Mouse (Mus musculus) MEL (cell line): Measurements from ENCODE around the gene P2rx1. TPM values are rescaled to one million over a fixed set of nuclear protein-coding genes. Genes with fewer than 3 reads are reported as not detected.

Experiments
- DNase-seq: peaks from one replicate; pipeline ENCODE4 v3.0.0; 2011; ENCODE audit warnings: low read depth, low spot score
- H3K27ac ChIP-seq: 2 replicates; pipeline ENCODE4 v1.5.1; 2012; ENCODE audit warnings: low read depth, mild to moderate bottlenecking, control low read depth, low read length, moderate library complexity; ENCODE audit not compliant: control insufficient read depth
- H3K27me3 ChIP-seq, 2 experiments: fragments of 150-350 bp in 1 of 2; sonication (generic) in 1 of 2; 2 replicates each; pipeline ENCODE4 v1.6.1; 2012; ENCODE audit warnings: low read length in 2 of 2, mild to moderate bottlenecking in 2 of 2, improper control_type of control experiment in 1 of 2, moderate library complexity in 1 of 2; ENCODE audit not compliant: insufficient read depth in 2 of 2, control insufficient read depth in 1 of 2
- H3K36me3 ChIP-seq, 2 experiments: 2 replicates each; pipeline ENCODE4 v1.6.1; 2012 to 2014; ENCODE audit warnings: low read length in 2 of 2, improper control_type of control experiment in 1 of 2, inconsistent platforms in 1 of 2, mild to moderate bottlenecking in 1 of 2; ENCODE audit not compliant: insufficient read depth in 2 of 2, control insufficient read depth in 1 of 2
- H3K4me1 ChIP-seq, 2 experiments: fragments of 150-350 bp in 1 of 2; sonication (generic) in 1 of 2; 2 replicates each; pipeline ENCODE4 v1.6.1; 2012; ENCODE audit warnings: low read length in 2 of 2, improper control_type of control experiment in 1 of 2, mild to moderate bottlenecking in 1 of 2; ENCODE audit not compliant: insufficient read depth in 2 of 2, control insufficient read depth in 1 of 2
- H3K4me3 ChIP-seq, 2 experiments: fragments of 150-350 bp in 1 of 2; sonication (generic) in 1 of 2; 2 replicates each; pipeline ENCODE4 v1.5.1; 2012; ENCODE audit warnings: low read depth in 2 of 2, low read length in 2 of 2, mild to moderate bottlenecking in 2 of 2, moderate library complexity in 2 of 2, control low read depth in 1 of 2, improper control_type of control experiment in 1 of 2; ENCODE audit not compliant: control insufficient read depth in 1 of 2, insufficient read depth in 1 of 2
- H3K79me2 ChIP-seq: 2 replicates; pipeline ENCODE4 v1.6.1; 2012; ENCODE audit warnings: mild to moderate bottlenecking, low read length, moderate library complexity; ENCODE audit not compliant: control insufficient read depth, poor library complexity, insufficient read depth
- H3K9ac ChIP-seq: 2 replicates; pipeline ENCODE4 v1.6.1; 2012; ENCODE audit warnings: low read depth, mild to moderate bottlenecking, control low read depth, low read length, moderate library complexity; ENCODE audit not compliant: control insufficient read depth, poor library complexity, severe bottlenecking
- H3K9me3 ChIP-seq: fragments of 150-350 bp; sonication (generic); replicated peaks from 2 replicates; pipeline ENCODE4 v1.6.1; 2012; ENCODE audit warnings: mild to moderate bottlenecking, low read length, improper control_type of control experiment, moderate library complexity; ENCODE audit not compliant: insufficient read depth
- BHLHE40 ChIP-seq: IDR thresholded peaks from 2 replicates; pipeline ENCODE4 v1.6.1; 2012; ENCODE audit warnings: low read depth, mild to moderate bottlenecking, inconsistent platforms, low read length, improper control_type of control experiment, borderline replicate concordance
- CHD2 ChIP-seq: IDR thresholded peaks from 2 replicates; pipeline ENCODE4 v1.6.1; 2011; ENCODE audit warnings: low read length, improper control_type of control experiment
- E2F4 ChIP-seq: IDR thresholded peaks from 2 replicates; pipeline ENCODE4 v1.6.1; 2011; ENCODE audit warnings: low read depth, low read length, improper control_type of control experiment, borderline replicate concordance
- ELF1 ChIP-seq: IDR thresholded peaks from 2 replicates; pipeline ENCODE4 v1.6.1; 2014; ENCODE audit warnings: low read depth, mild to moderate bottlenecking, inconsistent platforms, low read length, improper control_type of control experiment, moderate library complexity
- EP300 ChIP-seq, 2 experiments: IDR thresholded peaks; 2 replicates each; pipeline ENCODE4 v1.6.1; 2011; ENCODE audit warnings: improper control_type of control experiment in 2 of 2, low read length in 2 of 2, low read depth in 1 of 2, mild to moderate bottlenecking in 1 of 2
- ETS1 ChIP-seq: IDR thresholded peaks from 2 replicates; pipeline ENCODE4 v1.6.1; 2012; ENCODE audit warnings: low read depth, mild to moderate bottlenecking, inconsistent platforms, low read length, improper control_type of control experiment, moderate library complexity
- JUND ChIP-seq: IDR thresholded peaks from 2 replicates; pipeline ENCODE4 v1.6.1; 2011; ENCODE audit warnings: low read depth, mild to moderate bottlenecking, improper control_type of control experiment, low read length
- KAT2A ChIP-seq: conservative IDR thresholded peaks from 2 replicates; pipeline ENCODE4 v1.6.1; 2012; ENCODE audit warnings: low read depth, low read length, improper control_type of control experiment, inconsistent platforms
- MAZ ChIP-seq: IDR thresholded peaks from 2 replicates; pipeline ENCODE4 v1.6.1; 2012; ENCODE audit warnings: low read depth, mild to moderate bottlenecking, inconsistent platforms, low read length, improper control_type of control experiment
- MXI1 ChIP-seq: IDR thresholded peaks from 2 replicates; pipeline ENCODE4 v1.6.1; 2011; ENCODE audit warnings: mild to moderate bottlenecking, low read depth, low read length, improper control_type of control experiment
- MYB ChIP-seq: IDR thresholded peaks from 2 replicates; pipeline ENCODE4 v1.6.1; 2011; ENCODE audit warnings: mild to moderate bottlenecking, low read depth, low read length, improper control_type of control experiment
- NRF1 ChIP-seq: IDR thresholded peaks from 2 replicates; pipeline ENCODE4 v1.6.1; 2014; ENCODE audit warnings: low read depth, mild to moderate bottlenecking, inconsistent platforms, low read length, improper control_type of control experiment, moderate library complexity; ENCODE audit not compliant: poor library complexity, insufficient read depth, severe bottlenecking
- POLR2AphosphoS2 ChIP-seq: IDR thresholded peaks from 2 replicates; pipeline ENCODE4 v1.6.1; 2011; ENCODE audit warnings: low read length, improper control_type of control experiment
- RAD21 ChIP-seq: IDR thresholded peaks from 2 replicates; pipeline ENCODE4 v1.6.1; 2011; ENCODE audit warnings: mild to moderate bottlenecking, low read depth, low read length, improper control_type of control experiment
- RCOR1 ChIP-seq: IDR thresholded peaks from 2 replicates; pipeline ENCODE4 v1.6.1; 2012; ENCODE audit warnings: low read depth, mild to moderate bottlenecking, inconsistent platforms, low read length, improper control_type of control experiment
- SIN3A ChIP-seq: IDR thresholded peaks from 2 replicates; pipeline ENCODE4 v1.6.1; 2012; ENCODE audit warnings: low read length, improper control_type of control experiment, inconsistent platforms
- SMC3 ChIP-seq: IDR thresholded peaks from 2 replicates; pipeline ENCODE4 v1.6.1; 2011; ENCODE audit warnings: low read depth, low read length, improper control_type of control experiment
- TBP ChIP-seq: IDR thresholded peaks from 2 replicates; pipeline ENCODE4 v1.8.0; 2011; ENCODE audit warnings: low read depth, low read length, improper control_type of control experiment
- TCF12 ChIP-seq: IDR thresholded peaks from 2 replicates; pipeline ENCODE4 v1.6.1; 2014; ENCODE audit warnings: low read depth, mild to moderate bottlenecking, inconsistent platforms, low read length, improper control_type of control experiment, moderate library complexity
- UBTF ChIP-seq: IDR thresholded peaks from 2 replicates; pipeline ENCODE4 v1.6.1; 2012; ENCODE audit warnings: low read depth, mild to moderate bottlenecking, inconsistent platforms, low read length, improper control_type of control experiment, moderate library complexity, borderline replicate concordance; ENCODE audit not compliant: insufficient read depth
- USF1 ChIP-seq: IDR thresholded peaks from 2 replicates; pipeline ENCODE4 v1.6.1; 2014; ENCODE audit warnings: low read depth, mild to moderate bottlenecking, inconsistent platforms, low read length, improper control_type of control experiment, moderate library complexity
- USF2 ChIP-seq, 2 experiments: IDR thresholded peaks; 2 replicates each; pipeline ENCODE4 v1.6.1; 2011 to 2012; ENCODE audit warnings: improper control_type of control experiment in 2 of 2, low read length in 2 of 2, borderline replicate concordance in 1 of 2, inconsistent platforms in 1 of 2, low read depth in 1 of 2, mild to moderate bottlenecking in 1 of 2; ENCODE audit not compliant: insufficient read depth in 1 of 2
- ZC3H11A ChIP-seq: IDR thresholded peaks from 2 replicates; pipeline ENCODE4 v1.6.1; 2012; ENCODE audit warnings: low read depth, mild to moderate bottlenecking, inconsistent platforms, low read length, improper control_type of control experiment
- ZKSCAN1 ChIP-seq: IDR thresholded peaks from 2 replicates; pipeline ENCODE4 v1.6.1; 2012; ENCODE audit warnings: low read depth, mild to moderate bottlenecking, inconsistent platforms, low read length, improper control_type of control experiment, moderate library complexity
- ZNF384 ChIP-seq: IDR thresholded peaks from 2 replicates; pipeline ENCODE4 v1.6.1; 2012; ENCODE audit warnings: low read depth, mild to moderate bottlenecking, inconsistent platforms, low read length, improper control_type of control experiment
- polyA plus RNA-seq, 2 experiments: library from polyadenylated mRNA; stranded (reverse) in 1 of 2; unstranded in 1 of 2; fragments of >175 nt in 1 of 2; fragments of >200 nt in 1 of 2; gene quantifications; 2 replicates each; pipeline versions ENCODE4 v1.2.1 to v1.2.4; 2012; ENCODE audit warnings: low replicate concordance in 2 of 2, low read depth in 1 of 2; ENCODE audit not compliant: insufficient read length in 2 of 2, insufficient read depth in 1 of 2, missing spikeins in 1 of 2
- total RNA-seq: library from RNA; depleted of rRNA; stranded (reverse); fragments of 300-350 nt; gene quantifications from 2 replicates; pipeline ENCODE4 v1.2.3, GENCODE M21; 2012

Gene P2rx1
- total and polyA plus RNA-seq, 3 experiments = 3.0 to 8.1 TPM; not detected in 1

- no peak; the same call in 1 of the 2 replicates for TF ChIP-seq CHD2
- TF ChIP-seq MAZ = peak; percentile 81
- peak; percentile 92 for TF ChIP-seq BHLHE40
- no peak for TF ChIP-seq RAD21
- no peak for TF ChIP-seq ZKSCAN1
- TF ChIP-seq EP300 (IDR thresholded peaks at IDR 0.05; ENCODE audit: low read depth in 1 of 2, low read length in 2 of 2) = peak; percentile 77 to 86
- TF ChIP-seq ETS1 = peak; percentile 97
- no peak for TF ChIP-seq TBP
- TF ChIP-seq E2F4 = no peak
- TF ChIP-seq ZNF384 = no peak
- peak; percentile 55; the same call in 1 of the 2 replicates for TF ChIP-seq ELF1
- TF ChIP-seq SMC3 = peak; percentile 17
- peak; percentile 85 for TF ChIP-seq RCOR1
- TF ChIP-seq UBTF = no peak
- TF ChIP-seq ZC3H11A = no peak
- no peak; the same call in 1 of the 2 replicates for TF ChIP-seq USF1
- peak; percentile 85 for TF ChIP-seq SIN3A
- TF ChIP-seq KAT2A = no peak
- no peak for TF ChIP-seq USF2 (IDR thresholded peaks at IDR 0.05; ENCODE audit: borderline replicate concordance in 1 of 2, insufficient read depth in 1 of 2, low read depth in 1 of 2, low read length in 2 of 2)
- TF ChIP-seq MYB = no peak
- TF ChIP-seq, all 39 proteins: peak for 16
These were observed 11.1 kb upstream of the P2rx1 start (continued) for GRCm38 (mm10) chr11:72987807-72988206.

GRCm38 (mm10) chr11:72989044-72989443 lies 9.9 kb upstream of the P2rx1 start:
- no peak overlapping the region for H3K4me3 ChIP-seq
- H3K79me2 ChIP-seq = no peaks in the 10 kb centered on the region
- DNase-seq = no peak
- no peaks in the 10 kb centered on the region for H3K9me3 ChIP-seq
- TF ChIP-seq MXI1 (no peak), JUND (no peak), RCOR1 (no peak), UBTF (no peak), RAD21 (no peak), USF2 (IDR thresholded peaks at IDR 0.05; ENCODE audit: borderline replicate concordance in 1 of 2, insufficient read depth in 1 of 2, low read depth in 1 of 2, low read length in 2 of 2) (no peak), TCF12 (no peak), ETS1 (no peak), EP300 (IDR thresholded peaks at IDR 0.05; ENCODE audit: low read depth in 1 of 2, low read length in 2 of 2) (no peak), ELF1 (no peak), NRF1 (no peak), POLR2AphosphoS2 (no peak)
- no peak overlapping the region for H3K27ac ChIP-seq
- no peak overlapping the region for H3K9ac ChIP-seq
- no peaks in the 10 kb centered on the region for H3K27me3 ChIP-seq
- peaks cover 0 to 26% of the 10 kb centered on the region in 2 experiments; a peak in 2 of 4 replicates for H3K36me3 ChIP-seq
- peaks cover 18 to 32% of the 10 kb centered on the region in 2 experiments for H3K4me1 ChIP-seq
